Mouse (Mus musculus) embryonic facial prominence, embryonic 14.5 days (tissue): ENCODE data around the gene Zc3h7b. TPM values are rescaled to one million over a fixed set of nuclear protein-coding genes. Genes with fewer than 3 reads are reported as not detected.
A peak's percentile ranks its signal among the peaks of the same experiment; 100 is the strongest.

Source experiments
- ATAC-seq: fragments of 200-750 bp; cut with Nextera tagmentation; 2 replicates; pipeline ENCODE4 v1.8.0; 2017; ENCODE audit warnings: low read depth, moderate number of reproducible peaks, moderate TSS enrichment
- DNase-seq: peaks from one replicate; pipeline ENCODE4 v3.0.0-alpha.2; 2015; ENCODE audit warnings: low spot score
- H3K27ac ChIP-seq: fragments of 300-500 bp; sonication (generic); replicated peaks from 2 replicates; pipeline ENCODE4 v1.5.1; 2014; ENCODE audit warnings: low read depth, mild to moderate bottlenecking, low read length, moderate library complexity
- H3K27me3 ChIP-seq: fragments of 300-500 bp; sonication (generic); replicated peaks from 2 replicates; pipeline ENCODE4 v1.6.1; 2014; ENCODE audit warnings: low read length; ENCODE audit not compliant: control insufficient read depth, insufficient read depth
- H3K36me3 ChIP-seq: fragments of 300-500 bp; sonication (generic); 2 replicates; pipeline ENCODE4 v1.6.1; 2014; ENCODE audit warnings: low read length, mixed read lengths; ENCODE audit not compliant: control insufficient read depth, insufficient read depth
- H3K4me1 ChIP-seq: fragments of 300-500 bp; sonication (generic); 2 replicates; pipeline ENCODE4 v1.6.1; 2014; ENCODE audit warnings: antibody characterized with exemption, low read length; ENCODE audit not compliant: control insufficient read depth, insufficient read depth
- H3K4me2 ChIP-seq: fragments of 300-500 bp; sonication (generic); 2 replicates; pipeline ENCODE4 v1.6.1; 2014; ENCODE audit warnings: low read depth, mild to moderate bottlenecking, low read length, moderate library complexity, mixed read lengths
- H3K4me3 ChIP-seq: fragments of 300-500 bp; sonication (generic); 2 replicates; pipeline ENCODE4 v1.5.1; 2014; ENCODE audit warnings: low read depth, mild to moderate bottlenecking, low read length
- H3K9ac ChIP-seq: fragments of 300-500 bp; sonication (generic); 2 replicates; pipeline ENCODE4 v1.6.1; 2014; ENCODE audit warnings: low read depth, mild to moderate bottlenecking, low read length, moderate library complexity, mixed read lengths
- H3K9me3 ChIP-seq: fragments of 300-500 bp; sonication (generic); 2 replicates; pipeline ENCODE4 v1.6.1; 2016; ENCODE audit warnings: low read length; ENCODE audit not compliant: control insufficient read depth
- WGBS: fragments of 180-500 bp; shearing (Covaris S2); extraction: QIAGEN DNeasy Blood & Tissue Kit; methylation state at CpG from one replicate; pipeline ENCODE4 v1.1.7; 2014; 5-methylcytosine and 5-hydroxymethylcytosine counted together
- polyA plus RNA-seq: library from polyadenylated mRNA; unstranded; fragments of >200 nt; fragmentation: Nextera tagmentation; extraction: Ambion mirVana; gene quantifications from 2 replicates; pipeline ENCODE4 v1.2.1, GENCODE M21; 2014

The Zc3h7b gene
- polyA plus RNA-seq, 1 experiment from 2014 or later = 28.7 TPM

DNA sequence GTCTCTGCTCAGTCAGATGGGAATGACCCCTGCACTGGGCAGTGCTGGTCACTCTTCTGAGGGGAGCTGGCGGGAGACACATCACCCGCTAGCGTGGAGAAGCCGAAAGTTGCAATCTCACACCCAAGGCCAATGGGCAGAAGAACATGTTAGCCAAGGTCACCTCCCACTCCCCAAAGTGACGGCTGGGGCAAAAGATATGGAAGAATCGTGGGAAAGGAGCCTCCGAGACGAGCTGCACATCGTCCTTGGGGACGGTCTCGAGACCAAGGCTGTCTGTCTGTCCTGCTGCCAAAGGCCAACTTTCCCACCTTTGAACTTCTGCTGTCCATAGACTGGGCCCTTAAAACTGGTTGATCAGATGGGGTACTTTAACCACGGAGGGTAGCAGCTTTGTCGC, 42.7 kb downstream of the Zc3h7b start:
- Histone ChIP-seq H3K27ac (no peak overlapping the region), H3K4me2 (no peak overlapping the region), H3K9ac (no peak overlapping the region), H3K9me3 (no peaks in the 10 kb centered on the region), H3K27me3 (no peaks in the 10 kb centered on the region), H3K4me1 (no peaks in the 10 kb centered on the region), H3K36me3 (peaks cover 95% of the 10 kb centered on the region), H3K4me3 (no peak overlapping the region)
- ATAC-seq (no peak), DNase-seq (no peak)
- WGBS = 89% methylated on average over 13 of the region's 13 CpGs

DNA sequence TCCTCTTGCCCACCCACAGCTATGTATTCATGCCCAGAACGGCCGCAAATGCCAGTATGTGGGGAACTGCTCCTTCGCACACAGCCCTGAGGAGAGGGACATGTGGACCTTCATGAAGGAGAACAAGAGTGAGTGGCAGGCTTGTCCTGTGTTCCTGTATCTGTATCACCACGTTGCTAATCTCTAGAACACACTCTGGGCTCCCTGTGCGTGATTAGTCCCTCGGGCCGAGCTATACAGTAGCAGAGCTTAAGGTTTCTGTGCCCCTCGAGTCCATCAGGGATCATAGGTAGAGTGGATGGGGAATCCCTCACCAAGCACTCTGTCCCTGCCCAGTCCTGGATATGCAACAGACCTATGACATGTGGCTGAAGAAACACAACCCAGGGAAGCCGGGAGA, 47.6 kb downstream of the Zc3h7b start:
- Histone ChIP-seq H3K4me3 (no peak overlapping the region), H3K27me3 (no peaks in the 10 kb centered on the region), H3K27ac (no peak overlapping the region), H3K9ac (no peak overlapping the region), H3K4me2 (no peak overlapping the region), H3K4me1 (no peaks in the 10 kb centered on the region), H3K9me3 (no peaks in the 10 kb centered on the region), H3K36me3 (peaks cover 72% of the 10 kb centered on the region)
- no peak for DNase-seq
- 90% methylated on average over 9 of the region's 9 CpGs for WGBS
- no peak for ATAC-seq

DNA sequence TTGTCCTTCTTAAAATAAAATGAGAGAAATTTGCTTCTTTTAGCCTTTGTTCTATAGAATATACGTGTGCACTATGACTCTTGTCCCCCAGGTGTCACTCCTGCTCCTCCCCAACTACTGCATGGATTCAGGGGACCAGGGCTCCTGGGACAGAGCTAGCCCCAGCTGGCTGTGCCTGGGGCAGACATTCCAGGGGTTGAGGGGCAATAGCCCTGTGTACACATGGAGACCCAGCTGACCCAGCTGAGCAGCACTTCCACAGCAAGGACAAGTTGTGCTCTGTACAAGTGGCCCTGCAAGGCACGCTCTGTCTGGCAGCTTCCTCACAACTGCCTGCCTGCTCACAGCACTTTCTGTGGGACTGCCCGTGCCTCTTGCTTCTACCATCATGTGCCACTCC, 51.4 kb downstream of the Zc3h7b start:
- Histone ChIP-seq H3K27ac (no peak overlapping the region), H3K4me2 (no peak overlapping the region), H3K4me3 (no peak overlapping the region), H3K9ac (no peak overlapping the region), H3K9me3 (no peaks in the 10 kb centered on the region), H3K36me3 (peaks cover 38% of the 10 kb centered on the region), H3K27me3 (no peaks in the 10 kb centered on the region), H3K4me1 (no peaks in the 10 kb centered on the region)
- ATAC-seq (peak; percentile 60; the same call in 1 of the 2 replicates), DNase-seq (peak; percentile 35)
- 63% methylated on average over 3 of the region's 3 CpGs for WGBS

DNA sequence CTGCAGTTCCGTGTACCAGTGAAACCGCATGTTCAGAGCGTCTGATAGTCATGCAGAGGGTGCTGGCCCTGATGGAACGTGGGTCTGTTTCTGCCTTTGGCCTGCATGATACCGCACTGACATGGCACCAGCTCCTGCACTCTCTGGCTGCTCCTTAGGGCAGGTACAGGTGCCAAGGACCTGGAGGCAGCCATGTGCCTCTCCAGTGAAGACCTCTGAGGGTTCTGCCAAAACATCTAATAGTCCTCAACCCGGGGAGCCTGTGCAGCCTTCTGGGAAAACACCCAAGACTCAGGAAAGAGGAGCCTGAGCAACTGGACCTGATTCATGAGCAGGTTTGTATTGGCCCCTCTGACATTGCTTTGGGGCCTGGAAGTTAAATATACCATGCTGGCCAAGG, 53.0 kb downstream of the Zc3h7b start:
- H3K9ac ChIP-seq = no peak overlapping the region
- ATAC-seq = no peak
- no peaks in the 10 kb centered on the region for H3K27me3 ChIP-seq
- DNase-seq = no peak
- H3K4me3 ChIP-seq = no peak overlapping the region
- no peak overlapping the region; the same call in 1 of the 2 replicates for H3K27ac ChIP-seq
- no peak overlapping the region for H3K4me2 ChIP-seq
- WGBS = 89% methylated on average over 6 of the region's 6 CpGs
- H3K4me1 ChIP-seq = peaks cover 5% of the 10 kb centered on the region
- H3K9me3 ChIP-seq = no peaks in the 10 kb centered on the region
- H3K36me3 ChIP-seq = peaks cover 22% of the 10 kb centered on the region

DNA sequence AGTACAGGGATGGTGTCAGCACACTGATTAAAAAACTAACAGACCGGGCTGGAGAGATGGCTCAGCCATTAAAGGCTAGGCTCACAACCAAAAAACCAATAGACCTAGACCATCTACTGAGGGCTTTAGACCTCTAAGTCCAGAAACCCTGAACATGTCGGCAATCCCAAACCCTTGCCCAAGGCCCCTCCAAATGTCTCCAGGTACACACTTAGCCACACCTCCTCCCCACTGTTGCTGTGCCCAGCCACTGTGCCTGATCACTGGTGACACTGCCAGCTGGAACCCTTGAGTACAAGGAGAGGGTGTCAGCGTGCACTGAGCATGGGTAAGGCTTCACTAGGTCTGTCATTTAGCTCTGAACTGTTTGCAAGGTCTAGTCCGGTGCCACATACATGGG, 53.6 kb downstream of the Zc3h7b start:
- H3K4me1 ChIP-seq = peaks cover 11% of the 10 kb centered on the region
- ATAC-seq = no peak

DNA sequence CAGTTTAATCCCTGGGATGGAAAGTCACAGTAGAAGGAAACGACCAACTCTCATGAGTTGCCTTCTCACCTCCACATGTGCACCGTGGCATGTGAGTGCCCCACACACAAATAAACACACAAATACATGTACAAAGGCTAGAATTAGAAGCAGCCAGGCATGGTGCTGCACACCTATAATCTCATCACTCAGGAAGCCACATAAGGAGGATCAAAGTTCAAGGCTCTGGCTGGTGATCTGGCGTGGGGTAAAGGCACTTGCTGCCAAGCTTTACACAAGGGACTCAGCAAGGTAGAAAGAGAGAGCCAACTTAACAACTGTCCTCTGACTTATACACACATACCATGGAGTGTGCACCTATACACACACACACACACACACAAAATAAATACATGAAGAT, 55.5 kb downstream of the Zc3h7b start:
- H3K4me3 ChIP-seq = no peak overlapping the region
- H3K4me1 ChIP-seq = peaks cover 28% of the 10 kb centered on the region
- no peak overlapping the region for H3K9ac ChIP-seq
- no peaks in the 10 kb centered on the region for H3K9me3 ChIP-seq
- H3K36me3 ChIP-seq = 0 out of 2 replicates have a peak, but pooled peaks cover 4% of the 10 kb centered on the region
- H3K4me2 ChIP-seq = no peak overlapping the region
- no peak for DNase-seq
- no peak for ATAC-seq
- WGBS = 65% methylated on average over 3 of the region's 3 CpGs
- no peak overlapping the region for H3K27ac ChIP-seq
- no peaks in the 10 kb centered on the region for H3K27me3 ChIP-seq

More for the DNA sequence above, 53.6 kb downstream of the Zc3h7b start:
- WGBS = 81% methylated on average over 4 of the region's 4 CpGs
- Histone ChIP-seq H3K4me2 (no peak overlapping the region), H3K27ac (no peak overlapping the region), H3K27me3 (no peaks in the 10 kb centered on the region), H3K9ac (no peak overlapping the region), H3K9me3 (no peaks in the 10 kb centered on the region), H3K4me3 (no peak overlapping the region), H3K36me3 (peaks cover 17% of the 10 kb centered on the region)
- no peak for DNase-seq

DNA sequence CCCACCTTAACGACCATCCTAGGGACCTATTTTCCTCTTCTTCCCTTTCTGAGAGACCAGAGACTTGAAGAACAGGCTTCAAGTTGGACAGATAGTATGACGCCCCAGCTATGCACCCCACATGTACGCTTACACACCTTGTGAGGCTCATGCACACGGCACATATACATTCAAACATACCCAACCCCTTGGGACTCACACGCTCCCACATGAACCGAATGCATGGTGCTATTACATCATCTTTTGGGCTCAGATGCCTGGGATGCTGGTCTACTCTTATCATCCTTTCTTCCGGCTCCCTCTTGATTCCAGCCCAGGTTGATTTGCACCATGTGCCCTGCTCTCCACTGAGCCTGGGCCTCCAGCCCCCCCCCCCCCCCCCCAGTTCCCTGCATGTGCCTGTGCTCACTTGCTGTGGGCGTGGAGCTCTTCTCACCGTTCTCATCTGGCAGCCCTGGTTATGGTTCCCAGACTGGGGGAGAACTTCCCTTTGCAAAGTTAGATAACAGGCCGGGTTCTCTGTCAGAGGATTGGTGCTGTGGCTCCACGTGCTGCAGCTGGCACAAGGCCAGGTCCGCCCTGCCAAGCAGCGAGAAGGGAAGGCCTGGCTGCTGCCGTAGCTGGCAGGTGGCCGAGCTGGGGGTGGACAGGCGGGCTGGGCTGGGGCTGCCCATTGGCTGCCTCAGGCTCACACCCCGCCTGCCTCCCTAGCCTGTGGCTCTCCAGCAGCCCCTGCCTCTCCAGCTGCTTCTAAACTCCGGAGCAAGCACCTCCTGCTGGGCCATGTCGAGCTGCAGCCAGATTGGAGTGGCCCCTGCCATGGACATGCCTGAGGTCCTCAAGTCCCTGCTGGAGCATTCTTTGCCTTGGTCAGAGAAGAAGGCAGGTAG, 57.4 kb downstream of the Zc3h7b start, which contains the start of gene Tef:
TSS of gene Tef (plus strand) at position 421 of the 890 bp plus-strand sequence.
- DNase-seq = peak; percentile 98
- peaks cover 45% of the 10 kb centered on the region for H3K4me1 ChIP-seq
- H3K4me3 ChIP-seq = peak within 1 kb of the TSS; percentile 41
- no peaks in the 10 kb centered on the region for H3K9me3 ChIP-seq
- H3K36me3 ChIP-seq = no peaks in the 10 kb centered on the region
- 21% methylated on average over 17 of the region's 19 CpGs for WGBS
- peak within 1 kb of the TSS; percentile 56 for H3K27ac ChIP-seq
- peak; percentile 98 for ATAC-seq
- H3K4me2 ChIP-seq = peak within 1 kb of the TSS; percentile 80
- no peaks in the 10 kb centered on the region for H3K27me3 ChIP-seq
- H3K9ac ChIP-seq = peak within 1 kb of the TSS; percentile 54

DNA sequence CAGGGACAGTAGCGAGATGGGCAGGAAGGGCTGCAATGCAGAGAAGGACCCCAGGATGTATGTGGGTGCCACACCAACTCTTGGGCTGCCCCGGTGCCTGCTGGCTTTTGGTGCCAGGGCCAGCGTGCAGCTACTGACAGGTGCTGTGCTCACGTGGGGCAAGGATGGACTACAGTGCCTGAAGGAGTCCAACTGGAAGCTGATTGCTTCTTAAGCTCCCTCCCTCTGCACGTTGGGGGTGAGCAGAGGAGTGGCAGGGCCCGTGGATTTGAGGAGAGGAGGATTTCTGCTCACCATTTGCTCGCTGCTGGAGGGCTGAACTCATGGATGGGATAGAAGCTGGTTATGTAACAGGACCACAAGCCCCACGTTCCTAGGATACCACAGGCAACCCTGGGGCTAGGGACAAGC, 58.1 kb downstream of the Zc3h7b start:
- Histone ChIP-seq H3K9me3 (no peaks in the 10 kb centered on the region), H3K36me3 (no peaks in the 10 kb centered on the region), H3K27ac (peak overlapping the region; percentile 56), H3K27me3 (no peaks in the 10 kb centered on the region), H3K4me1 (peaks cover 46% of the 10 kb centered on the region), H3K4me3 (peak overlapping the region; percentile 41), H3K4me2 (peak overlapping the region; percentile 80), H3K9ac (peak overlapping the region; percentile 54)
- ATAC-seq (peak; percentile 28), DNase-seq (peak; percentile 60)
- WGBS = 8% methylated on average over 8 of the region's 8 CpGs
